Mouse (Mus musculus): ENCODE data around the gene Bag1. TPM values are rescaled to one million over a fixed set of nuclear protein-coding genes. Genes with fewer than 3 reads are reported as not detected.

The Bag1 gene
- polyA plus RNA-seq, 1 experiment from 2014 or later, result 218 TPM

Small RNA genes lying within 50 kb of the gene (microRNA-seq; reads per million reads assigned to microRNA genes)
- gene Mir3094, result 1.4 reads per million

Other genes starting within 250 kb of the Bag1 start
- gene Aptx, start 245.1 kb downstream of the Bag1 start, polyA plus RNA-seq (2015; fragmentation: Nextera tagmentation; extraction: Ambion mirVana), result 31.8 and 32.1 TPM in 2 replicates
- gene Dnaja1, start 226.1 kb downstream of the Bag1 start, polyA plus RNA-seq (2015; fragmentation: Nextera tagmentation; extraction: Ambion mirVana), result 375 and 380 TPM in 2 replicates
- gene Smu1, start 190.4 kb downstream of the Bag1 start, polyA plus RNA-seq (2015; fragmentation: Nextera tagmentation; extraction: Ambion mirVana), result 134 and 138 TPM in 2 replicates
- 50.3 and 58.1 TPM in 2 replicates for gene B4galt1, start 94.3 kb downstream of the Bag1 start, polyA plus RNA-seq (2015; fragmentation: Nextera tagmentation; extraction: Ambion mirVana)
- gene Spink4, start 28.2 kb downstream of the Bag1 start, polyA plus RNA-seq (2015; fragmentation: Nextera tagmentation; extraction: Ambion mirVana), result not detected in 2 replicates
- 116 and 119 TPM in 2 replicates for gene Chmp5, start 113 bp upstream of the Bag1 start, polyA plus RNA-seq (2015; fragmentation: Nextera tagmentation; extraction: Ambion mirVana)
- gene Nfx1, start 22.6 kb upstream of the Bag1 start, polyA plus RNA-seq (2015; fragmentation: Nextera tagmentation; extraction: Ambion mirVana), result 85.5 and 85.9 TPM in 2 replicates
- gene Aqp7, start 99.8 kb upstream of the Bag1 start, polyA plus RNA-seq (2015; fragmentation: Nextera tagmentation; extraction: Ambion mirVana), result 0.24 and 0.55 TPM in 2 replicates
- 82.8 and 104 TPM in 2 replicates for gene Aqp3, start 149.9 kb upstream of the Bag1 start, polyA plus RNA-seq (2015; fragmentation: Nextera tagmentation; extraction: Ambion mirVana)
- gene Nol6, start 176.2 kb upstream of the Bag1 start, polyA plus RNA-seq (2015; fragmentation: Nextera tagmentation; extraction: Ambion mirVana), result 26.5 and 27.1 TPM in 2 replicates
- gene Ube2r2, start 187.4 kb upstream of the Bag1 start, polyA plus RNA-seq (2015; fragmentation: Nextera tagmentation; extraction: Ambion mirVana), result 71.2 and 75.0 TPM in 2 replicates